Mouse (Mus musculus): ENCODE data around the gene Hsd11b1. TPM values are rescaled to one million over a fixed set of nuclear protein-coding genes. Genes with fewer than 3 reads are reported as not detected.
A peak's percentile ranks its signal among the peaks of the same experiment; 100 is the strongest.

Hsd11b1 gene
- total RNA-seq, 1 experiment from 2014 or later, result 13.6 TPM

- no peak for ATAC-seq (ENCODE audit: extremely low read depth, insufficient number of reproducible peaks, low FRiP score, poor library complexity, severe bottlenecking)
Observed at GRCm38 (mm10) chr1:193220408-193220807, 43.5 kb downstream of the Hsd11b1 start.

GRCm38 (mm10) chr1:193216000-193216399 is 47.9 kb downstream of the Hsd11b1 start:
- ATAC-seq (ENCODE audit: extremely low read depth, insufficient number of reproducible peaks, low FRiP score, poor library complexity, severe bottlenecking), result no peak

- no peak for ATAC-seq (ENCODE audit: extremely low read depth, insufficient number of reproducible peaks, low FRiP score, poor library complexity, severe bottlenecking)
Observed at GRCm38 (mm10) chr1:193214053-193214452, 49.8 kb downstream of the Hsd11b1 start.

- no peak for ATAC-seq (ENCODE audit: extremely low read depth, insufficient number of reproducible peaks, low FRiP score, poor library complexity, severe bottlenecking)
Observed at GRCm38 (mm10) chr1:193211371-193211770, 52.5 kb downstream of the Hsd11b1 start.

- peak; percentile 96 for ATAC-seq (ENCODE audit: extremely low read depth, insufficient number of reproducible peaks, low FRiP score, poor library complexity, severe bottlenecking)
Observed at GRCm38 (mm10) chr1:193208178-193208577, 55.7 kb downstream of the Hsd11b1 start.

- peak; percentile 41 for ATAC-seq (ENCODE audit: extremely low read depth, insufficient number of reproducible peaks, low FRiP score, poor library complexity, severe bottlenecking)
Observed at GRCm38 (mm10) chr1:193207503-193207902, 56.4 kb downstream of the Hsd11b1 start, which contains the start of gene Lamb3. Gene Lamb3 (plus strand): TSS chr1:193207699.

- no peak for ATAC-seq (ENCODE audit: extremely low read depth, insufficient number of reproducible peaks, low FRiP score, poor library complexity, severe bottlenecking)
Observed at GRCm38 (mm10) chr1:193205431-193205830, 58.4 kb downstream of the Hsd11b1 start.

- no peak for ATAC-seq (ENCODE audit: extremely low read depth, insufficient number of reproducible peaks, low FRiP score, poor library complexity, severe bottlenecking)
Observed at GRCm38 (mm10) chr1:193203821-193204220, 60.1 kb downstream of the Hsd11b1 start.

GRCm38 (mm10) chr1:193201383-193201778 is 62.5 kb downstream of the Hsd11b1 start, which contains the start of gene Traf3ip3:
Gene Traf3ip3 (minus strand): TSS chr1:193201703.
- peak; percentile 93 for ATAC-seq (ENCODE audit: extremely low read depth, insufficient number of reproducible peaks, low FRiP score, poor library complexity, severe bottlenecking)

GRCm38 (mm10) chr1:193200640-193201382 is 63.1 kb downstream of the Hsd11b1 start:
- ATAC-seq (ENCODE audit: extremely low read depth, insufficient number of reproducible peaks, low FRiP score, poor library complexity, severe bottlenecking), result peak; percentile 41

- ATAC-seq (ENCODE audit: extremely low read depth, insufficient number of reproducible peaks, low FRiP score, poor library complexity, severe bottlenecking), result peak; percentile 20; the same call in 1 of the 2 replicates
Observed at GRCm38 (mm10) chr1:193198312-193198711, 65.6 kb downstream of the Hsd11b1 start.

- ATAC-seq (ENCODE audit: extremely low read depth, insufficient number of reproducible peaks, low FRiP score, poor library complexity, severe bottlenecking), result no peak
Observed at GRCm38 (mm10) chr1:193197494-193198205, 66.2 kb downstream of the Hsd11b1 start.

- no peak for ATAC-seq (ENCODE audit: extremely low read depth, insufficient number of reproducible peaks, low FRiP score, poor library complexity, severe bottlenecking)
Observed at GRCm38 (mm10) chr1:193195169-193195810, 68.6 kb downstream of the Hsd11b1 start.

- no peak for ATAC-seq (ENCODE audit: extremely low read depth, insufficient number of reproducible peaks, low FRiP score, poor library complexity, severe bottlenecking)
Observed at GRCm38 (mm10) chr1:193194416-193195140, 69.3 kb downstream of the Hsd11b1 start.

- ATAC-seq (ENCODE audit: extremely low read depth, insufficient number of reproducible peaks, low FRiP score, poor library complexity, severe bottlenecking), result peak; percentile 32; the same call in 1 of the 2 replicates
Observed at GRCm38 (mm10) chr1:193191675-193192283, 72.1 kb downstream of the Hsd11b1 start.

GRCm38 (mm10) chr1:193189771-193190170 is 74.1 kb downstream of the Hsd11b1 start:
- ATAC-seq (ENCODE audit: extremely low read depth, insufficient number of reproducible peaks, low FRiP score, poor library complexity, severe bottlenecking), result no peak

GRCm38 (mm10) chr1:193189151-193189621 is 74.7 kb downstream of the Hsd11b1 start:
- peak; percentile 65 for ATAC-seq (ENCODE audit: extremely low read depth, insufficient number of reproducible peaks, low FRiP score, poor library complexity, severe bottlenecking)

GRCm38 (mm10) chr1:193188257-193188656 is 75.6 kb downstream of the Hsd11b1 start:
- ATAC-seq (ENCODE audit: extremely low read depth, insufficient number of reproducible peaks, low FRiP score, poor library complexity, severe bottlenecking), result no peak
